Mouse (Mus musculus): ENCODE results near the gene Cfap45. TPM values are rescaled to one million over a fixed set of nuclear protein-coding genes. Genes with fewer than 3 reads are reported as not detected.
A peak's percentile ranks its signal among the peaks of the same experiment; 100 is the strongest.

Gene Cfap45
- polyA plus RNA-seq, 1 experiment, result 1.2 TPM

- H3K4me3 ChIP-seq (ENCODE audit: insufficient read depth, low read length), result peak overlapping the region; percentile 56
- H3K4me1 ChIP-seq (ENCODE audit: control insufficient read depth, insufficient read depth, low read length), result peaks cover 12% of the 10 kb centered on the region
- no peak overlapping the region for H3K27ac ChIP-seq (ENCODE audit: insufficient read depth, low read depth, low read length)
- no peak for TF ChIP-seq POLR2A (IDR thresholded peaks at IDR 0.05; ENCODE audit: borderline replicate concordance, low read depth, low read length)
Observed at GRCm38 (mm10) chr1:172482518-172483360, 37.9 kb upstream of the Cfap45 start.

- Histone ChIP-seq H3K27ac (ENCODE audit: insufficient read depth, low read depth, low read length) (no peak overlapping the region), H3K4me1 (ENCODE audit: control insufficient read depth, insufficient read depth, low read length) (peaks cover 8% of the 10 kb centered on the region), H3K4me3 (ENCODE audit: insufficient read depth, low read length) (no peak overlapping the region)
- TF ChIP-seq POLR2A (IDR thresholded peaks at IDR 0.05; ENCODE audit: borderline replicate concordance, low read depth, low read length) (no peak), CTCF (IDR thresholded peaks at IDR 0.05; ENCODE audit: low read depth, low read length) (no peak)
Observed at GRCm38 (mm10) chr1:172483361-172483660, 37.3 kb upstream of the Cfap45 start.

DNA sequence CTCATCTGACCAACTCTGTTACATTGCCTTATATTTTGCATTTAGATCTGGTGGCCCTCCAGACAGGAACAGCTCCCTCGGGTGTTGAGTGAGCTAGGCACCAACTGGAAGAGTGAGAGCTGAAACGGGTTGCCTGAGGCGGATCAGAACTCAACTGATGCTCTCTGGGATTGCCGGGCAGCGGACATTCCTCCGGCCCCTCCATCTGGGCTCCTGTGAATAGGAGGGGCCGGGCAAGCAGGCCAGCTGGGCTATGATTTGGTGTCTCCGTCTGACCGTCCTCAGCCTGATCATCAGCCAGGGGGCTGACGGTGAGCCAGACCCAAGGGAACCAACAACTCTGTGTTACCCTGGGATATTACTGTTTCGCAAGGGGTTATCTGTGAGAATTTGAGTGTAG, 36.4 kb upstream of the Cfap45 start:
- Histone ChIP-seq H3K27ac (ENCODE audit: insufficient read depth, low read depth, low read length) (no peak overlapping the region), H3K4me1 (ENCODE audit: control insufficient read depth, insufficient read depth, low read length) (peaks cover 7% of the 10 kb centered on the region; the same call in 1 of the 2 replicates), H3K4me3 (ENCODE audit: insufficient read depth, low read length) (no peak overlapping the region)
- TF ChIP-seq CTCF (IDR thresholded peaks at IDR 0.05; ENCODE audit: low read depth, low read length) (no peak), POLR2A (IDR thresholded peaks at IDR 0.05; ENCODE audit: borderline replicate concordance, low read depth, low read length) (no peak)

DNA sequence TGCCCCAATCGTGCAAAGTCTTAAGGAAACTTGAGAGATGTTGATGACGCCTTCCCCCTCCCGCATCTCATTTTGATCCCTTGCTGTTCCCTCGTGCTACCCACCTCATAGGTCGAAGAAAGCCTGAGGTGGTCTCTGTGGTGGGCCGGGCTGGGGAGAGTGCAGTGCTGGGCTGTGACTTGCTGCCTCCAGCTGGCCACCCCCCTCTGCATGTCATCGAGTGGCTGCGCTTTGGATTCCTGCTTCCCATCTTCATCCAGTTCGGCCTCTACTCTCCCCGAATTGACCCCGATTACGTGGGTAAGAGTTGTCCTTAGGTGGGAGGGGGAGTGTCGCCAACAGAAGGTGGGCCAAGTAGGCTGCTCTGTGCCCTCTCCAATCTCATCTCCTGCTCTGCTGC, 35.9 kb upstream of the Cfap45 start:
- no peak overlapping the region for H3K27ac ChIP-seq (ENCODE audit: insufficient read depth, low read depth, low read length)
- no peak for TF ChIP-seq POLR2A (IDR thresholded peaks at IDR 0.05; ENCODE audit: borderline replicate concordance, low read depth, low read length)
- no peak for TF ChIP-seq CTCF (IDR thresholded peaks at IDR 0.05; ENCODE audit: low read depth, low read length)
- H3K4me3 ChIP-seq (ENCODE audit: insufficient read depth, low read length), result no peak overlapping the region
- H3K4me1 ChIP-seq (ENCODE audit: control insufficient read depth, insufficient read depth, low read length), result peaks cover 7% of the 10 kb centered on the region; the same call in 1 of the 2 replicates

DNA sequence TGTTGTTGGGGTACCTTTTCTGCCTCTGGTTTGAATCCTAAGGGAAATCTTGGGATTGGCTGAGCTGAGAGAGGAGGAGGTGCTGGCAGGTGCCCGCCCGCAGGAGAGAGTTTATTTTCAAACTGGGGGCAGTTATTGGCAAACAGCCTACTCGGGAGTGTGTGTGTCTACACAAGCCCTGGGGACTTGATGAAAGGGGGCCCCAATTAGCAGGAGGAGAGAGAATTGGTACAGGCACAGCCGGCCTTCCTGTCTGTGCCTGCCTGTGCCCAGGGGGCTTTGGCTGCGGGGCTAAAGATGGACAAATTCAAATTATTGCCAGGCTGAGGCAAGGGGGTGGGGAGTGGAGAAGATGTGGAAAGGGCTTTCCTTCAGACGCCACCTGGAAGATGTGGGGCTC, 34.8 kb upstream of the Cfap45 start:
- TF ChIP-seq CTCF (IDR thresholded peaks at IDR 0.05; ENCODE audit: low read depth, low read length) (no peak), POLR2A (IDR thresholded peaks at IDR 0.05; ENCODE audit: borderline replicate concordance, low read depth, low read length) (no peak)
- Histone ChIP-seq H3K4me3 (ENCODE audit: insufficient read depth, low read length) (no peak overlapping the region), H3K4me1 (ENCODE audit: control insufficient read depth, insufficient read depth, low read length) (peaks cover 10% of the 10 kb centered on the region), H3K27ac (ENCODE audit: insufficient read depth, low read depth, low read length) (no peak overlapping the region)

DNA sequence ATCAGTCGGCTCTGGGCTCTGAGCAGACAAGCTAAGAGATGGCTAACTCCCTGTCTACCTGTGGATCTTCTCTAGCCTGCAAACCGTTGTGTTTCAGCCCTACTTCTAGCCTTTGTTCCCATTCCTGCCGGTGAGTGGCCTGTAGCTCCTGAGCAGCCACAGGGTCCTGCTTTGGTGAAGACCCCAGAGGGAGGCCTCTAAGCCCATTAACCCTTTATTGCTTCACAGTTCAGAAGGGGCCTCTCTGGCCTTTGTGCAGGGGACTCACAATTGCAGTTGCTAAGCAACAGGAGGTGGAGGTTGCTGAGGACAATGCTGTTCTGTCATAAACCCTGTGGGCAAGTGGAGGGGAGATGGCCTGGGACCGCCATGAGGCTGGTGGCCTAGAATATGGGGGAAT, 34.4 kb upstream of the Cfap45 start:
- no peak overlapping the region for H3K4me3 ChIP-seq (ENCODE audit: insufficient read depth, low read length)
- H3K4me1 ChIP-seq (ENCODE audit: control insufficient read depth, insufficient read depth, low read length), result peaks cover 6% of the 10 kb centered on the region
- TF ChIP-seq POLR2A (IDR thresholded peaks at IDR 0.05; ENCODE audit: borderline replicate concordance, low read depth, low read length) (no peak), CTCF (IDR thresholded peaks at IDR 0.05; ENCODE audit: low read depth, low read length) (no peak)
- no peak overlapping the region for H3K27ac ChIP-seq (ENCODE audit: insufficient read depth, low read depth, low read length)

DNA sequence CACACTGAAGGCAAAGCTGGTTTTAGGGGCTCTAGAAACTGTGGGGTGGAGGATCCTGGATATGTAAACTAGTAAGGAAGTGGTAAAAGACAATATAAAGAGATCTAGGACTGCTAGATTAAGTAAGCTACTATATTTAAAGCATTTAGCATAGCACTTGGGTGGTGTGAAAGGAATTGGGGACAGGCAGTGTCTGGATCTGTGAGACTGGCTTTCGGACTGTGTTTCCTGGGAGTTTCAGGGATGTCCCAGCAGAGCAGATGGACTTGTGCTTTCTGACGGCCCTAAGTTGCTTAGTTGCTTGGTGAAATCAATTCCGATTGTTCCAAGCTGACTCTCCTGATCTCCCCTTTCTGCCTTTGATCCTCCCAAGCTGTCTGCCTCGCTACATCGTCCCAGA, 34.0 kb upstream of the Cfap45 start:
- H3K27ac ChIP-seq (ENCODE audit: insufficient read depth, low read depth, low read length), result no peak overlapping the region
- no peak overlapping the region for H3K4me3 ChIP-seq (ENCODE audit: insufficient read depth, low read length)
- TF ChIP-seq CTCF (IDR thresholded peaks at IDR 0.05; ENCODE audit: low read depth, low read length) (no peak), POLR2A (IDR thresholded peaks at IDR 0.05; ENCODE audit: borderline replicate concordance, low read depth, low read length) (no peak)
- peaks cover 4% of the 10 kb centered on the region for H3K4me1 ChIP-seq (ENCODE audit: control insufficient read depth, insufficient read depth, low read length)

GRCm38 (mm10) chr1:172487859-172488258, 32.7 kb upstream of the Cfap45 start:
- Histone ChIP-seq H3K4me1 (ENCODE audit: control insufficient read depth, insufficient read depth, low read length) (peaks cover 3% of the 10 kb centered on the region), H3K4me3 (ENCODE audit: insufficient read depth, low read length) (no peak overlapping the region), H3K27ac (ENCODE audit: insufficient read depth, low read depth, low read length) (no peak overlapping the region)
- TF ChIP-seq POLR2A (IDR thresholded peaks at IDR 0.05; ENCODE audit: borderline replicate concordance, low read depth, low read length) (no peak), CTCF (IDR thresholded peaks at IDR 0.05; ENCODE audit: low read depth, low read length) (no peak)

DNA sequence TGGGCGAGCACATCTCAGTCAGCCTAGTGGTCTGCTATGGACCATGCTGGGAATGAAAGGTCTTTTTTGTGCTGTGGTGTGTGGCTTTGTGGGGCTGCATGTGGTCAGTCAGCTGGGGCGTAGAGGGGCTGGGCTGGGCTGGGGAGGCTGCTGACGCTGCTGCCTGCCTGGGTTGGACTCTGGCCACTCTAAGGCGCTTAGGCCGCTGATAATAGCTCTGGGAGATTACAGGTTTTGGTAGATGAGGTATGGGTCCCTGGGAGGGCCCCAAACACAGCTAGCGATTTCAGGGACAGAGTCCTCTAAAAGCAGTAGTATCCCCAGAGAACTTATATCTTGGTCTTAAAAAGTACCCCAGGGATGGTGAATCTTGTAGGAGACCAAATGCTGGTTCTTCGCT, 31.8 kb upstream of the Cfap45 start:
- no peak for TF ChIP-seq POLR2A (IDR thresholded peaks at IDR 0.05; ENCODE audit: borderline replicate concordance, low read depth, low read length)
- no peak for TF ChIP-seq CTCF (IDR thresholded peaks at IDR 0.05; ENCODE audit: low read depth, low read length)
- peaks cover 3% of the 10 kb centered on the region for H3K4me1 ChIP-seq (ENCODE audit: control insufficient read depth, insufficient read depth, low read length)
- no peak overlapping the region for H3K4me3 ChIP-seq (ENCODE audit: insufficient read depth, low read length)
- no peak overlapping the region for H3K27ac ChIP-seq (ENCODE audit: insufficient read depth, low read depth, low read length)

DNA sequence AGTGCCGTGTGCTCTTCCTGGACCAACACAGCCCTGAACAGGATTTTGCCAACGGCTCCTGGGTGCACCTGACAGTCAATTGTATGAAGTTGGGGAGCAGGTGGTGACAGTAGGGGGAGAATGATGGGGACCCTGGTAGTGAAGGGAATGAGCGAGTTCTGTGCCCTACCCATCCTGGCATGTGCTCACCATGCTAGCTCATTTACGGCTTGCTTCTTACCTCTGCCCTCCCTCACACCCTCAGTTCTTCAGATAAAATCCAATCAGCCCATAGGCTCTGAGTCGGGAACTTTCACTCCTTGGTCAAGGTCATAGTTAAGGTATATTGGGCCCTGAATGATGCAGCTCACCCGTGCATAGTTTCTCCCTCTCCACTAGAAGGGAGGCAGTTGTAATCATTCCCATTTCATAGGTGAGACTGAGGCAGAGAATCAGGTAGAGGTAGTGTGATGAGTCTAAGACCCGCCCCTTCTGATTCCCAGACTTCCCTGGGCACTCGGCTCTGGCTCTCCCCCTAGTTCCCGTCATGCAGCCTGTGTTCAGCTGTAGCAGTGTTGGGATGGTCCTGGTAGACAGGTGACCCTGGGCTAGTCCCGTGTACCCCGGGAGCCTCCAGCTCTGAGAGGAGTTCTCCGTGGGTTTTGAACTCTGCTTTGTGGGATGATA, 30.9 kb upstream of the Cfap45 start:
- Histone ChIP-seq H3K4me1 (ENCODE audit: control insufficient read depth, insufficient read depth, low read length) (peaks cover 3% of the 10 kb centered on the region), H3K27ac (ENCODE audit: insufficient read depth, low read depth, low read length) (no peak overlapping the region), H3K4me3 (ENCODE audit: insufficient read depth, low read length) (no peak overlapping the region)
- TF ChIP-seq CTCF (IDR thresholded peaks at IDR 0.05; ENCODE audit: low read depth, low read length) (no peak), POLR2A (IDR thresholded peaks at IDR 0.05; ENCODE audit: borderline replicate concordance, low read depth, low read length) (no peak)
